Mouse (Mus musculus): ENCODE measurements around the gene Pikfyve. TPM values are rescaled to one million over a fixed set of nuclear protein-coding genes. Genes with fewer than 3 reads are reported as not detected.

Gene Pikfyve
- polyA plus RNA-seq, 2 experiments = 9.1 to 15.8 TPM

DNA sequence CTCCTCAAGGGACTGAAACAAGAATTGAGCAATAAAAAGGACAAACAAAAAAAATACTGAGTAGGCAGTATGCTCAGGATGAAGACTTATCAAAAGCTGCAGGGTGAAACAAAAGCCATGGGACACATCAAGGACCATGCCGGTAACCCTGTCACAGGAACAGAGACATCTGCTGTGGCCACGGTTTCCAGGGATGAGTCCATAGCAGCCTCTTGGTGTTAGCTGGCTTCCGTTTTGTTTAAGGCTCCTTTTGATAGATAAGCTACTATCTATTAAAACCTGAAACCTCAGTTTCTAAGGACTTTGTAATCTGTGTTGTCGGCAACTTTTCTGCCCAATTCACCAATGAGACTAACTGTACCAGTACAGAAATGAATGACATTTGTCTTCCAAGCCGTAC is 16.5 kb upstream of the Pikfyve start:
- no peak for TF ChIP-seq POLR2A (IDR thresholded peaks at IDR 0.05; ENCODE audit: borderline replicate concordance, extremely low read depth, insufficient read depth, insufficient read length)
- no peaks in the 10 kb centered on the region for H3K27me3 ChIP-seq (ENCODE audit: control insufficient read depth, insufficient read depth, low read length)
- H3K36me3 ChIP-seq (ENCODE audit: control insufficient read depth, insufficient read depth, low read length) = peaks cover 77% of the 10 kb centered on the region
- no peak for DNase-seq (ENCODE audit: low spot score)
- H3K4me1 ChIP-seq (ENCODE audit: control insufficient read depth, insufficient read depth, low read length) = no peaks in the 10 kb centered on the region
- no peak for ATAC-seq (ENCODE audit: low FRiP score, low read depth)
- H3K4me2 ChIP-seq (replicated peaks; ENCODE audit: low read depth, low read length, severe bottlenecking) = no peak overlapping the region
- H3K9me3 ChIP-seq (ENCODE audit: control insufficient read depth, low read length) = no peaks in the 10 kb centered on the region
- H3K4me3 ChIP-seq (replicated peaks; ENCODE audit: low read length) = no peak overlapping the region
- WGBS = 89% methylated on average over 5 of the region's 5 CpGs
- H3K27ac ChIP-seq (replicated peaks; ENCODE audit: low read depth, low read length) = no peak overlapping the region
- H3K9ac ChIP-seq (ENCODE audit: low read depth, low read length, severe bottlenecking) = no peak overlapping the region

DNA sequence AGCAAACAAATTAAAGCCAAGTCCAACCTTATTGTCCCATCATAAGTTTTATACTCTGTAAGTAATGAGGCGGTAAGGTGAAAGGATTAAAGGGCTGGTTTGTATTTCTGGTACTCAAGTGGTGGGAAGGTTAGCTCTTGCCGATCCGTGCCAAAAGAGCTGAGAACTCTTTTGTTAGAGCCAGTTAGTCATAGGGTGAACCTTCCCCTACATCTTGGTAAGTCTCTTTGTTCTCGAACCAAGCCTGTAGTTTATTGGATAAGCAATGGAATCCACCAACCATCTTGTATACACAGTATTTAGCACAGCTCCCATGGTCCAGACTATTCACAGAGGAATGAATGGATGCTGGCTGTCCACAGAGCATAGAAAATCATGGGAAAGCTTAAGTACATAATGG is 14.9 kb upstream of the Pikfyve start:
- ATAC-seq (ENCODE audit: low FRiP score, low read depth) = no peak
- Histone ChIP-seq H3K36me3 (ENCODE audit: control insufficient read depth, insufficient read depth, low read length) (peaks cover 66% of the 10 kb centered on the region), H3K27me3 (ENCODE audit: control insufficient read depth, insufficient read depth, low read length) (no peaks in the 10 kb centered on the region), H3K9me3 (ENCODE audit: control insufficient read depth, low read length) (no peaks in the 10 kb centered on the region), H3K27ac (replicated peaks; ENCODE audit: low read depth, low read length) (no peak overlapping the region), H3K4me3 (replicated peaks; ENCODE audit: low read length) (no peak overlapping the region), H3K4me2 (replicated peaks; ENCODE audit: low read depth, low read length, severe bottlenecking) (no peak overlapping the region), H3K9ac (ENCODE audit: low read depth, low read length, severe bottlenecking) (no peak overlapping the region), H3K4me1 (ENCODE audit: control insufficient read depth, insufficient read depth, low read length) (peaks cover 3% of the 10 kb centered on the region; the same call in 1 of the 2 replicates)
- DNase-seq (ENCODE audit: low spot score) = no peak
- WGBS = 85% methylated on average over 4 of the region's 4 CpGs
- no peak for TF ChIP-seq POLR2A (IDR thresholded peaks at IDR 0.05; ENCODE audit: borderline replicate concordance, extremely low read depth, insufficient read depth, insufficient read length)

DNA sequence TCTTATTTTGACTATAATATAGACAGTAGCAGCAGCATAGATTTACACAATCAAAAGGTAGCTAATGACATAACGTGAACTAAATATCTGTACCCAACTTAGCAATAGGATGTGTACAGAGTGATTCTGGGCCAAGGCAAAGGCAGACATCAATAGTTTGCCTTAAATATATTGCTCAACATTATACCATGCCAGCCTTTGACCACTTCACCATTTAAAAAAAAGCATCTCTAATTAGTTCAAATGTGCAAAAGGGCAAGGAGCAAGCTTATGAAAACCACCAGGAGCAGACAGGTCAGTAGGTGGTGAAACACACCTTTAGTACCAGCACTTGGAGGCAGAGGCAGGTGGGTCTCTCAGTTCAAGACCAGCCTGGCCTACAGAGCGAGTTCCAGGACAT is 12.8 kb upstream of the Pikfyve start:
- Histone ChIP-seq H3K36me3 (ENCODE audit: control insufficient read depth, insufficient read depth, low read length) (peaks cover 45% of the 10 kb centered on the region), H3K4me2 (replicated peaks; ENCODE audit: low read depth, low read length, severe bottlenecking) (no peak overlapping the region), H3K9me3 (ENCODE audit: control insufficient read depth, low read length) (no peaks in the 10 kb centered on the region), H3K4me3 (replicated peaks; ENCODE audit: low read length) (no peak overlapping the region), H3K4me1 (ENCODE audit: control insufficient read depth, insufficient read depth, low read length) (peaks cover 9% of the 10 kb centered on the region; the same call in 1 of the 2 replicates), H3K27ac (replicated peaks; ENCODE audit: low read depth, low read length) (no peak overlapping the region), H3K27me3 (ENCODE audit: control insufficient read depth, insufficient read depth, low read length) (no peaks in the 10 kb centered on the region), H3K9ac (ENCODE audit: low read depth, low read length, severe bottlenecking) (no peak overlapping the region)
- TF ChIP-seq POLR2A (IDR thresholded peaks at IDR 0.05; ENCODE audit: borderline replicate concordance, extremely low read depth, insufficient read depth, insufficient read length) = no peak
- no peak for ATAC-seq (ENCODE audit: low FRiP score, low read depth)
- no peak for DNase-seq (ENCODE audit: low spot score)
- WGBS = 91% methylated on average over 2 of the region's 2 CpGs

GRCm38 (mm10) chr1:65176171-65176570 is 10.3 kb upstream of the Pikfyve start:
- peaks cover 9% of the 10 kb centered on the region; the same call in 1 of the 2 replicates for H3K4me1 ChIP-seq (ENCODE audit: control insufficient read depth, insufficient read depth, low read length)
- no peak overlapping the region for H3K9ac ChIP-seq (ENCODE audit: low read depth, low read length, severe bottlenecking)
- H3K4me3 ChIP-seq (replicated peaks; ENCODE audit: low read length) = no peak overlapping the region
- H3K36me3 ChIP-seq (ENCODE audit: control insufficient read depth, insufficient read depth, low read length) = peaks cover 23% of the 10 kb centered on the region
- ATAC-seq (ENCODE audit: low FRiP score, low read depth) (no peak), DNase-seq (ENCODE audit: low spot score) (no peak)
- H3K9me3 ChIP-seq (ENCODE audit: control insufficient read depth, low read length) = no peaks in the 10 kb centered on the region
- WGBS = 70% methylated on average over 4 of the region's 4 CpGs
- no peak overlapping the region for H3K27ac ChIP-seq (replicated peaks; ENCODE audit: low read depth, low read length)
- no peak for TF ChIP-seq POLR2A (IDR thresholded peaks at IDR 0.05; ENCODE audit: borderline replicate concordance, extremely low read depth, insufficient read depth, insufficient read length)
- H3K4me2 ChIP-seq (replicated peaks; ENCODE audit: low read depth, low read length, severe bottlenecking) = no peak overlapping the region
- no peaks in the 10 kb centered on the region for H3K27me3 ChIP-seq (ENCODE audit: control insufficient read depth, insufficient read depth, low read length)

GRCm38 (mm10) chr1:65176912-65177311 is 9.6 kb upstream of the Pikfyve start:
- 67% methylated on average over 5 of the region's 5 CpGs for WGBS
- H3K9me3 ChIP-seq (ENCODE audit: control insufficient read depth, low read length) = no peaks in the 10 kb centered on the region

More at GRCm38 (mm10) chr1:65176912-65177311, 9.6 kb upstream of the Pikfyve start:
- no peak overlapping the region for H3K4me2 ChIP-seq (replicated peaks; ENCODE audit: low read depth, low read length, severe bottlenecking)
- H3K4me3 ChIP-seq (replicated peaks; ENCODE audit: low read length) = peak overlapping the region; percentile 74; the same call in 1 of the 2 replicates
- peaks cover 18% of the 10 kb centered on the region for H3K36me3 ChIP-seq (ENCODE audit: control insufficient read depth, insufficient read depth, low read length)
- ATAC-seq (ENCODE audit: low FRiP score, low read depth) (no peak), DNase-seq (ENCODE audit: low spot score) (no peak)
- peaks cover 9% of the 10 kb centered on the region; the same call in 1 of the 2 replicates for H3K4me1 ChIP-seq (ENCODE audit: control insufficient read depth, insufficient read depth, low read length)
- no peak for TF ChIP-seq POLR2A (IDR thresholded peaks at IDR 0.05; ENCODE audit: borderline replicate concordance, extremely low read depth, insufficient read depth, insufficient read length)
- no peak overlapping the region for H3K9ac ChIP-seq (ENCODE audit: low read depth, low read length, severe bottlenecking)
- H3K27me3 ChIP-seq (ENCODE audit: control insufficient read depth, insufficient read depth, low read length) = no peaks in the 10 kb centered on the region
- no peak overlapping the region for H3K27ac ChIP-seq (replicated peaks; ENCODE audit: low read depth, low read length)
